Mouse (Mus musculus) kidney, embryonic 16.5 days (tissue): Measurements from ENCODE around the gene Rbms1. TPM values are rescaled to one million over a fixed set of nuclear protein-coding genes. Genes with fewer than 3 reads are reported as not detected.

Experiments used
- ATAC-seq: fragments of 200-750 bp; cut with Nextera tagmentation; 2 replicates; pipeline ENCODE4 v1.8.0; 2017; ENCODE audit warnings: moderate TSS enrichment; ENCODE audit not compliant: low FRiP score, low TSS enrichment
- H3K27ac ChIP-seq: fragments of 300-500 bp; sonication (generic); 2 replicates; pipeline ENCODE4 v1.5.1; 2014; ENCODE audit warnings: low read length
- H3K27me3 ChIP-seq: fragments of 300-500 bp; sonication (generic); 2 replicates; pipeline ENCODE4 v1.6.1; 2014; ENCODE audit warnings: low read length, control low read depth, mixed read lengths; ENCODE audit not compliant: insufficient read depth
- H3K36me3 ChIP-seq: fragments of 300-500 bp; sonication (generic); 2 replicates; pipeline ENCODE4 v1.6.1; 2014; ENCODE audit warnings: low read length, control low read depth, mixed read lengths; ENCODE audit not compliant: insufficient read depth
- H3K4me1 ChIP-seq: fragments of 300-500 bp; sonication (generic); 2 replicates; pipeline ENCODE4 v1.6.1; 2014; ENCODE audit warnings: low read length, control low read depth, mixed read lengths; ENCODE audit not compliant: insufficient read depth
- H3K4me2 ChIP-seq: fragments of 300-500 bp; sonication (generic); replicated peaks from 2 replicates; pipeline ENCODE4 v1.6.1; 2014; ENCODE audit warnings: low read depth, low read length
- H3K4me3 ChIP-seq: fragments of 300-500 bp; sonication (generic); 2 replicates; pipeline ENCODE4 v1.5.1; 2014; ENCODE audit warnings: mild to moderate bottlenecking, low read length
- H3K9ac ChIP-seq: fragments of 300-500 bp; sonication (generic); replicated peaks from 2 replicates; pipeline ENCODE4 v1.6.1; 2014; ENCODE audit warnings: low read length
- H3K9me3 ChIP-seq: fragments of 300-500 bp; sonication (generic); 2 replicates; pipeline ENCODE4 v1.6.1; 2016; ENCODE audit warnings: low read length, control low read depth
- WGBS: fragments of 180-500 bp; shearing (Covaris S2); extraction: QIAGEN DNeasy Blood & Tissue Kit; methylation state at CpG from one replicate; pipeline ENCODE4 v1.1.7; 2014; 5-methylcytosine and 5-hydroxymethylcytosine counted together
- polyA plus RNA-seq: library from polyadenylated mRNA; unstranded; fragments of >200 nt; fragmentation: Nextera tagmentation; extraction: Ambion mirVana; gene quantifications from 2 replicates; pipeline ENCODE4 v1.2.1, GENCODE M21; 2015

Gene Rbms1
- polyA plus RNA-seq, 1 experiment from 2014 or later: 130 TPM

DNA sequence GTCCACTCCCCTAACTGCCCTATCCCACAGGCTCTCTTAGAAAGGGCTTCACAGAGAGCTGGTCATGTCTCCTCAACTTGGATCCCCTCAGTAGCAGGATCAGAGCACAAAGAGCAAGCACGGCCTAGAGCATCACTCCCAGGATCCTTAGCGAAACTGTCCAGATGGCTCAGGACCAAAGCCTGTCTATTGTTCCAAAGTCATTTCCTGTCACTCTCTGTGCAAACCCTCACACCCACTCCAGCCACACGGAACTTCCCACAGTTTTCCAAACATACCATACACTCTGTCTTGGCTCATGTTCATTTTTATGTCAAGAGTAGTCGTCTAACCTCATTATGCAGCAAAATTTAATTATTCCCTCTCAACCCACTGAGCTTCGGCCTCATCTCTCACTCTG lies 40.6 kb downstream of the Rbms1 start:
- H3K4me2 ChIP-seq: no peak overlapping the region
- no peaks in the 10 kb centered on the region for H3K36me3 ChIP-seq
- H3K27me3 ChIP-seq: no peaks in the 10 kb centered on the region
- no peaks in the 10 kb centered on the region for H3K9me3 ChIP-seq
- WGBS: 31% methylated on average over 5 of the region's 5 CpGs
- H3K27ac ChIP-seq: peak overlapping the region; percentile 75
- H3K4me3 ChIP-seq: no peak overlapping the region
- peak; percentile 50; the same call in 1 of the 2 replicates for ATAC-seq
- H3K9ac ChIP-seq: no peak overlapping the region
- peaks cover 32% of the 10 kb centered on the region for H3K4me1 ChIP-seq

- 52% methylated on average over 3 of the region's 3 CpGs for WGBS
- ATAC-seq: no peak
- H3K4me2 ChIP-seq: no peak overlapping the region
- H3K4me1 ChIP-seq: peaks cover 38% of the 10 kb centered on the region
- no peak overlapping the region for H3K4me3 ChIP-seq
- H3K9me3 ChIP-seq: no peaks in the 10 kb centered on the region
- H3K9ac ChIP-seq: no peak overlapping the region
- no peaks in the 10 kb centered on the region for H3K36me3 ChIP-seq
- H3K27me3 ChIP-seq: no peaks in the 10 kb centered on the region
- no peak overlapping the region for H3K27ac ChIP-seq
These were observed 42.9 kb downstream of the Rbms1 start for GRCm38 (mm10) chr2:60920076-60920475.

DNA sequence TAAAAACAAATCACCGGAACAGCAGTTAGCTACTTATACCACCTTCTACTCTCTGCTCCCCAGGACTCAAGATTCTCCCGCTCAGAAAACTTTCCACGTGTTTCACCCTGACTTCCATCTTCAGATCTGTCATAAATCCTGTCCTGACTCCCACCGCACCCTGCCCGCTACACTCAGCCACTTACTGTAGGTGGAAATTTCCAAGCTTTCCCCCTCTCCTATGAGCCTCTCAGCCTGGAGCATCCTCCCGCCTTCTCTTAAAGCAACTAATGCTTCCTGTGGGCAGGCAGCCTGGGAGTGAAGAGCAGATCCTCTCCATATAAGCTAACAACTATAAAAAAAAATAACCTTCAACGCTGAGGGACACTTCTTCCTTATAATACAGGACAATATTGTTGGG lies 44.6 kb downstream of the Rbms1 start:
- Histone ChIP-seq H3K4me1 (peaks cover 33% of the 10 kb centered on the region), H3K27me3 (no peaks in the 10 kb centered on the region), H3K4me2 (no peak overlapping the region), H3K4me3 (no peak overlapping the region), H3K9me3 (no peaks in the 10 kb centered on the region), H3K27ac (peak overlapping the region; percentile 36; the same call in 1 of the 2 replicates), H3K9ac (no peak overlapping the region), H3K36me3 (no peaks in the 10 kb centered on the region)
- ATAC-seq: no peak
- 69% methylated on average over 7 of the region's 7 CpGs for WGBS

DNA sequence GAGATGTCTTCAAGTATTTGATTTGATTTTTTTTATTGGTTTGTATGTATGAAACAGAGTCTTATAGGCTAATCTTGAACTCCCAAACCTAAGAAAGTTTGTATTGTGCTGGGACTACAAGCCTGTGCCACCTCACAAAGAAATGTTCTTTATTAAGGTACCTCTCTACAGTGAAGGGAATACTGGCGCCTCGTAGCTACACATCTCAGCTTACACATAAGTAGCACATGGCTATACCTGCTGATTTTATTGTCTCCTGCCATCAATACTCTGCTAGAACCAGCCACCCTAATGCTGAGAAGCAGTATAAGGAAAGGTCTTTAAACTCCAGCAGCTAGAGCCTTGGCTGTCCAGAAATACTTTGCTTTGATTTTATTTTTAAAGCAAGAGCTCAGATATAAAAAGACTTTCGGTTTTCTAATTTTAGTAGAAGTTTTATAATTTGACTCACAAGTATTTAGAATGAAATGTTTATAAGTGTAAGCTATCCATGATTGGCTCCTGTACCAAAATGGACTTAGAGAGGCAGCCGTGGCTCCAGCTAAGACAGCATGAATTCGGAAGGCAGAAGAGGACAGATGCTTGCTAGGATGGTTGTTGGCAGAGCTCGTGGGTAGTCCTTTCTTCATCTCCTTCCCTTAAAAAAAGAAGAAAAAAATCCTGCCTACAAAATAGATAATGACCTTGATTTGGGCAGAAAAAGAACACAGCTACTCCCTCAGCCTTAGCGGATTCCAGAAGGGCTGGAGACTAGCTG lies 48.3 kb downstream of the Rbms1 start:
- Histone ChIP-seq H3K4me2 (no peak overlapping the region), H3K9ac (no peak overlapping the region), H3K36me3 (no peaks in the 10 kb centered on the region), H3K27me3 (no peaks in the 10 kb centered on the region), H3K9me3 (no peaks in the 10 kb centered on the region), H3K4me3 (no peak overlapping the region), H3K27ac (no peak overlapping the region), H3K4me1 (peaks cover 48% of the 10 kb centered on the region)
- WGBS: 65% methylated on average over 7 of the region's 7 CpGs
- no peak for ATAC-seq

DNA sequence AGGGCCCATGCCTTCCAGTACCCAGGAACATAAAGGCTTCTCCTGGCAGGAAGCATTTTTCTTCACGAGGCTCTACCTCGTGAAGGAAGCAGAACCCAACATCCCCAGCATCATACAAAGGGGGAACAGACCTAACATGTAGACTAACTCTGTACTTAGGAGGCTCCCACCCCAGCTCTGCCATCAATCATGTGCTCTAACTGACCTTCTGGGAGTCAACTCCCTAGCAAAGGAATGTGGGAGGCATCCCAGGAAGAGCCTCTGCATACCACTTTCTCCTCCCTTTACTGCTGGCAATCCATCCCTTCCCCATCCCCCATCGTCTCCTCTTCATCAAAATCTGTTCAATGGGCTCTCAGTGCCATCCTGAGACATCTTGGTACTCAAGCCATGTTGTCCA lies 49.7 kb downstream of the Rbms1 start:
- 25% methylated on average over 3 of the region's 3 CpGs for WGBS
- Histone ChIP-seq H3K9ac (no peak overlapping the region), H3K27ac (no peak overlapping the region), H3K27me3 (no peaks in the 10 kb centered on the region), H3K4me3 (no peak overlapping the region), H3K36me3 (no peaks in the 10 kb centered on the region), H3K4me2 (no peak overlapping the region), H3K4me1 (peaks cover 40% of the 10 kb centered on the region), H3K9me3 (no peaks in the 10 kb centered on the region)
- peak; percentile 59; the same call in 1 of the 2 replicates for ATAC-seq

DNA sequence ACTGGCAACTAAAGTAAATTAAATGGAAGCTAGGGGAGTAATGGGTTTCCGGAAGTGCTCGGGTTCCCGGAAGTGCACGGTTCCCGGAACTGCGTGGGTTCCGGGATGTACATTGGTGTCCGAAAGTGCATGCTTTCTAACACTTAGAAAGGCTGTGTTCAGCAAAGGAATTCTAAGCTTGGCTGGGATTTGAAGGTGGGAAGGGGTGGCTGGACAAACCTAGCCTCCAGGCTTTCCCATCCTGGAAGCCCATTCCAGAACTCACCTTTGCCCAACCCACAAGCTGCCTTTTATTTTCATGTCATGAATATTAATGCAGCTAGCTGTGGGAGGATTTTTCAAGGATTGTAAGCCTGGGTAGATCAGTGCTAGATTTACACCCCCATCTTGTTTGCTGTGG lies 51.3 kb downstream of the Rbms1 start:
- Histone ChIP-seq H3K9me3 (no peaks in the 10 kb centered on the region), H3K4me2 (peak overlapping the region; percentile 5), H3K36me3 (no peaks in the 10 kb centered on the region), H3K27ac (no peak overlapping the region), H3K4me1 (peaks cover 43% of the 10 kb centered on the region), H3K27me3 (no peaks in the 10 kb centered on the region), H3K4me3 (no peak overlapping the region), H3K9ac (no peak overlapping the region)
- 57% methylated on average over 8 of the region's 8 CpGs for WGBS
- no peak for ATAC-seq

DNA sequence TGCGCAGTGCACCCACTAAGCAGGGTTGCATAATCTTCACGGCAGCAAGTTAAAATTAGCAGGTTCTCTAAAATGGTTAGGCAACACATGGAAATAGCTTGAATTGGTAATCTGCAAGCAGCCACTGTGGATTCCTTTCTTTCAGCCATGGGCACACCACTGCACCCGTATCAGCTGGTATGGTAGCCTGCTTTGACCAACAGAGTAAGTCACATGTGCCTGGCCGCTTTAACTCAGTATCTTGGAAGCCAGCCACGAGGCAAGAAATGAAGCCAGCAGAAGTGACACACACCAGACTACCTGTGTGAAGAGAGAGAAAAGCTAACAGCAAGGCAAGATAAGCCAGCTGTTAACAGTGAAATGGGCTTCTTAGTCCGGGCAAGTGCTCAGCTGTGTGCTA lies 52.2 kb downstream of the Rbms1 start:
- Histone ChIP-seq H3K4me2 (no peak overlapping the region), H3K4me1 (peaks cover 41% of the 10 kb centered on the region), H3K27ac (no peak overlapping the region), H3K4me3 (no peak overlapping the region), H3K27me3 (no peaks in the 10 kb centered on the region), H3K9ac (no peak overlapping the region), H3K36me3 (no peaks in the 10 kb centered on the region), H3K9me3 (no peaks in the 10 kb centered on the region)
- ATAC-seq: no peak
- WGBS: 77% methylated on average over 6 of the region's 6 CpGs

DNA sequence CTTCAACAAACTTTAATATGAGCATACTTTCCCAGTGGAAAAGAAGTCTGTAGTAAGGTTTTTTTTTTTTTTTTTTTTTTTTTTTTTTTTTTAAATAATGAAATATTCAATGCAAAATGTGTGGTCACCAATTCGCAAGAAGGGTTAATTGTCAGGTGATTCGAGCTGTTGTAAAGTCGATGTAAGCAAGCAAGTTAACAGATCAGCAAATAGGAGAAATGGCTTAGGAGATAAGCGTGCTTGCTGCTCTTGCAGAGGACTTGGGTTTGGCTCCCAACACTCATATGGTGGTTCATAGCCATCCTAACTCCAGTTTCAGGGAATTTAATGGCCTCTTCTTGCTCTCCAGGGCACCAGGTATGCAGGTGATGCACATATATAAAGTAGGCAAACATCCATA lies 54.4 kb downstream of the Rbms1 start:
- Histone ChIP-seq H3K4me1 (peaks cover 36% of the 10 kb centered on the region), H3K9me3 (no peaks in the 10 kb centered on the region), H3K27ac (no peak overlapping the region), H3K4me3 (no peak overlapping the region), H3K27me3 (no peaks in the 10 kb centered on the region), H3K9ac (no peak overlapping the region), H3K36me3 (no peaks in the 10 kb centered on the region), H3K4me2 (no peak overlapping the region)
- ATAC-seq: no peak
- 81% methylated on average over 4 of the region's 4 CpGs for WGBS

DNA sequence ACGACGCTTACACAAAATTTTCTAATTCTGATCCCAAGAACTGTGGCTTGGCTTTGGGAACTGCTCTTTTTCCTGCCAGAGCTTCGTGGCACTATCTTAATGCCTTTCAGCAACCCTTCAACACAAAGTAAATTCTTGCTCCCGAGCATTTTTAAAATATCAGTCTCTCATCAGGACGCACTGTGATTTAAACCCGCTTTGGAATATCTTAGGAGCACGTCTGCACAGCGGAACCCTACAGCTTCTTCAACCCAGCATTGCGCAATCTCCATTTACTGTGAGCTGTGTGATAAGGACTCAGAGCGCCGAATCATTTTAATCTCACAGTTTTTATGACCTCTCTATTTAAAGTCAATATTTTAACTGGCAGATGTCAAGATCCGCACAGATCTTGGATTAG lies 54.9 kb downstream of the Rbms1 start:
- Histone ChIP-seq H3K36me3 (no peaks in the 10 kb centered on the region), H3K4me2 (no peak overlapping the region), H3K4me1 (peaks cover 35% of the 10 kb centered on the region), H3K4me3 (no peak overlapping the region), H3K9ac (no peak overlapping the region), H3K27ac (no peak overlapping the region), H3K27me3 (no peaks in the 10 kb centered on the region), H3K9me3 (no peaks in the 10 kb centered on the region)
- 86% methylated on average over 12 of the region's 12 CpGs for WGBS
- ATAC-seq: no peak

DNA sequence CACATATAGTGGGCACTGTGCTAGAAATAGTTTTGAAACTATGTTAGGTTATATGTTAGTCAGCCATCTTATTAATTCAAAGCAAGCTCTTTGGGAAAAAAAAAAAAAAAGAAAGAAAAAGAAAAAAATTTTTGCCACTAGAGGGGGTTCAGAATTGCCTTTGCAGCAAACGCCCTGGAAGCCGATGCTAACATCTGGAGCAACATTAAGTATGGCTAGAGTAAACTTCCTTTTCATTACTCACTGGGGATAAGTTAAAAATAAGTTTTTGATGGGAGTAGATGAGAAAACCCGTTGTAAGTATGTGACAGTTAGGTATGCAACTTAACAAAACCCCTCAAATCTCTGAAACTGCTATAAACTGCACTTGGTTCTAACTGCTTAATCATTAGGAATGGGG lies 57.7 kb downstream of the Rbms1 start:
- no peak overlapping the region for H3K4me3 ChIP-seq
- ATAC-seq: no peak

More for the DNA sequence above, 57.7 kb downstream of the Rbms1 start:
- H3K9ac ChIP-seq: no peak overlapping the region
- no peak overlapping the region for H3K4me2 ChIP-seq
- no peaks in the 10 kb centered on the region for H3K27me3 ChIP-seq
- H3K4me1 ChIP-seq: peaks cover 37% of the 10 kb centered on the region
- no peaks in the 10 kb centered on the region for H3K9me3 ChIP-seq
- no peaks in the 10 kb centered on the region for H3K36me3 ChIP-seq
- peak overlapping the region; percentile 67; the same call in 1 of the 2 replicates for H3K27ac ChIP-seq
- 10% methylated on average over 3 of the region's 3 CpGs for WGBS
